Mouse (Mus musculus): ENCODE results near the gene Gm20547.

DNA sequence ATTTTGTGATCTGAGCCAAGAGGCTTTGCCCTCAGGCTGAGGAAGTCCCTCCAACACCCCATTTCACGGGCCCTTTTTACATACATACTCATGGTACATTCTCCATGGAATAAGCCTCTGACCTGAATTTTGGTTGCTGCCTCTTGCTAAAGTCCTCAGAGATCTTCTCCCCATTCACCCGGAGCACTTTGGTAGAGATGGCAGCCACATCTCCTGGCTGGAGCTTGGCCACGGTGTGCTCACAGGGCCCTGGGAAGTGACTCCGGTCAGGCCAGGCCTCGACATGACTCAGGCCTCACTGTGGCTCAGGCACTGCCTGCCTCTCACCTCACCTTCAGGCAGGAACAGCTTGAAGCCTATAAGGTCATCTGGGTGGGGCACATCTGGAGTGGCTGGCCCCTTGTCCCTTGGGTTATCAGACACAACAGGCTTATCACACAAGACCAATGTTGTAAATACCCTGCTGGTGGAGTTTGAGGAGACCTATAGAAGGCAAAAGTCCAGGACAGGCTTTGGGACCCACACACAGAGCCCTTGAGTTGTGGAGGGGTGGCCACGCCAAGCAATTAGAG lies 41.0 kb downstream of the Gm20547 start:
- TF ChIP-seq HCFC1 (IDR thresholded peaks at IDR 0.05; ENCODE audit: borderline replicate concordance, insufficient read depth, low read length) (no peak), ZNF384 (IDR thresholded peaks at IDR 0.05; ENCODE audit: low read depth, low read length) (no peak), ZC3H11A (IDR thresholded peaks at IDR 0.05; ENCODE audit: borderline replicate concordance, low read depth, low read length) (no peak), CHD2 (IDR thresholded peaks at IDR 0.05; ENCODE audit: low read depth, low read length) (no peak)
